Mouse (Mus musculus) adrenal gland, postnatal 25 days (tissue): ENCODE results near the gene Mob3c. TPM values are rescaled to one million over a fixed set of nuclear protein-coding genes. Genes with fewer than 3 reads are reported as not detected.

Source experiments
- DNase-seq: peaks from one replicate; pipeline ENCODE4 v3.0.0; 2021; ENCODE audit warnings: mixed read lengths
- total RNA-seq: library from RNA; stranded (reverse); gene quantifications from 2 replicates; pipeline ENCODE4 v1.2.3, GENCODE M21; 2021

The Mob3c gene
- total RNA-seq, 1 experiment from 2014 or later = 18.9 TPM

DNA sequence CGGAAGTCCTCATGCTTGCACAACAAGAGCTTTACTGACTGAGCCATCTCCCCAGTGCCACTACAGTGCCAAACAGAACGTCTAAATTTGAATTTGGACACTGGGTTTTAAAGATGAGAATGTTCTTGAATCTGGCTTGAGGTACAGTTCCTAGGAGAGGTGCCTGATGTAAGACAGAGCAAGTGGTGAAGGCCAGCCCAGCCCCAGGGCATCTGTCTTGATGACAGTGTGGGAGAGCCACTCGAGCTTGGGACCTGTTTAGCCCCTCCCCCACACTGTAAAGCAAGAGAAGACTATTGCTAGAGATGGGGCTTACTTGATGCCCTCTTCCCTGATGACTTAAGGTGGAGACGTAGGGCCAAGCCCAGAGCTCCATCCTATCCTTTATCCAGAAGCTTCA, 54.3 kb downstream of the Mob3c start:
- DNase-seq = no peak

DNA sequence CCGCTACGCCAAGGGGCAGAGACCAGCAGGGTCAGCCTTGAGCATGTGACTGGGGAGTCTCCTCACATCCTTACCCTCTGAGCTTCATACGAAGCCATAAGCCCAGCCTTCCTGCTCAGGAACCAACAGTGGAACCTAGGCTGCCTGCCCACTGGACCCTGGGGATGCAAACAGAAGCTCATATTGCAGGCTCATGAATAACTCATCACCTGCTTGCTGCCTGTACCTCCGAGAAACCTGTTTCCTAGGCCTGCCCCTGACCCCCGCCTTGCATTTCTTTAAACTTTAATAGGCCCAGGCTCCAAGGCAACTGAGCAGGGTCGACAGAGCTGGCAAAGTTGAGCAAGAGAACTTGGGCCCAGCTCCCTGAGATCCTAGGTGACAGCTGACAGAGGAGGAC, 56.1 kb downstream of the Mob3c start, which contains the start of gene Kncn:
TSS of gene Kncn (plus strand) at position 379 of the 400 bp plus-strand sequence.
- DNase-seq = no peak

Other genes with a start within 250 kb of the Mob3c start
- 1.3 TPM in 1 of 2 replicates, not detected in the other for gene Cyp4a32, start 227.1 kb upstream of the Mob3c start, total RNA-seq
- gene Cyp4b1, start 180.4 kb upstream of the Mob3c start, total RNA-seq = 22.6 and 30.8 TPM in 2 replicates
- 79.3 and 85.8 TPM in 2 replicates for gene Efcab14, start 90.3 kb upstream of the Mob3c start, total RNA-seq
- gene Tex38, start 47.1 kb upstream of the Mob3c start, total RNA-seq = 2.2 and 3.7 TPM in 2 replicates
- gene Atpaf1, start 43.3 kb upstream of the Mob3c start, total RNA-seq = 42.4 and 59.4 TPM in 2 replicates
- 53.9 and 62.4 TPM in 2 replicates for gene Mknk1, start 11.1 kb downstream of the Mob3c start, total RNA-seq
- gene Kncn, start 56.3 kb downstream of the Mob3c start, total RNA-seq = not detected in 2 replicates
- not detected in 2 replicates for gene 6430628N08Rik, start 62.6 kb downstream of the Mob3c start, total RNA-seq
- not detected in 2 replicates for gene Dmbx1, start 111.8 kb downstream of the Mob3c start, total RNA-seq
- gene Faah, start 189.8 kb downstream of the Mob3c start, total RNA-seq = 3.6 and 4.2 TPM in 2 replicates
- 29.0 and 29.3 TPM in 2 replicates for gene Nsun4, start 225.8 kb downstream of the Mob3c start, total RNA-seq
- gene Uqcrh, start 247.0 kb downstream of the Mob3c start, total RNA-seq = 491 and 520 TPM in 2 replicates
- gene Lrrc41, start 247.2 kb downstream of the Mob3c start, total RNA-seq = 55.5 and 62.9 TPM in 2 replicates